Mouse (Mus musculus) heart, embryonic 15.5 days (tissue): ENCODE measurements around the gene Mafb. TPM values are rescaled to one million over a fixed set of nuclear protein-coding genes. Genes with fewer than 3 reads are reported as not detected.
A peak's percentile ranks its signal among the peaks of the same experiment; 100 is the strongest.

ENCODE experiments used
- ATAC-seq: fragments of 200-750 bp; cut with Nextera tagmentation; replicated peaks from 2 replicates; pipeline ENCODE4 v1.8.0; 2017; ENCODE audit warnings: low read depth, moderate TSS enrichment; ENCODE audit not compliant: insufficient number of reproducible peaks, insufficient read depth, low FRiP score
- H3K27ac ChIP-seq: fragments of 300-500 bp; sonication (generic); 2 replicates; pipeline ENCODE4 v1.5.1; 2015; ENCODE audit warnings: mild to moderate bottlenecking, inconsistent platforms
- H3K27me3 ChIP-seq: fragments of 300-500 bp; sonication (generic); 2 replicates; pipeline ENCODE4 v1.6.1; 2015; ENCODE audit warnings: inconsistent platforms
- H3K36me3 ChIP-seq: fragments of 300-500 bp; sonication (generic); 2 replicates; pipeline ENCODE4 v1.6.1; 2015; ENCODE audit warnings: mild to moderate bottlenecking, inconsistent platforms
- H3K4me1 ChIP-seq: fragments of 300-500 bp; sonication (generic); replicated peaks from 2 replicates; pipeline ENCODE4 v1.6.1; 2015; ENCODE audit warnings: inconsistent platforms
- H3K4me2 ChIP-seq: fragments of 300-500 bp; sonication (generic); 2 replicates; pipeline ENCODE4 v1.6.1; 2015; ENCODE audit warnings: inconsistent platforms, mild to moderate bottlenecking, moderate library complexity
- H3K4me3 ChIP-seq: fragments of 300-500 bp; sonication (generic); 2 replicates; pipeline ENCODE4 v1.5.1; 2015; ENCODE audit warnings: mild to moderate bottlenecking, inconsistent platforms
- H3K9ac ChIP-seq: fragments of 300-500 bp; sonication (generic); 2 replicates; pipeline ENCODE4 v1.6.1; 2015; ENCODE audit warnings: mild to moderate bottlenecking, inconsistent platforms
- H3K9me3 ChIP-seq: fragments of 300-500 bp; sonication (generic); replicated peaks from 2 replicates; pipeline ENCODE4 v1.6.1; 2016; ENCODE audit warnings: inconsistent platforms
- WGBS: fragments of 180-500 bp; shearing (Covaris S2); methylation state at CpG from one replicate; pipeline ENCODE4 v1.1.7; 2015; ENCODE audit warnings: mixed read lengths; 5-methylcytosine and 5-hydroxymethylcytosine counted together
- polyA plus RNA-seq: library from polyadenylated mRNA; unstranded; fragments of >200 nt; fragmentation: Nextera tagmentation; extraction: Ambion mirVana; gene quantifications from 2 replicates; pipeline ENCODE4 v1.2.1, GENCODE M21; 2015

The Mafb gene
- polyA plus RNA-seq, 1 experiment from 2014 or later = 6.7 TPM

DNA sequence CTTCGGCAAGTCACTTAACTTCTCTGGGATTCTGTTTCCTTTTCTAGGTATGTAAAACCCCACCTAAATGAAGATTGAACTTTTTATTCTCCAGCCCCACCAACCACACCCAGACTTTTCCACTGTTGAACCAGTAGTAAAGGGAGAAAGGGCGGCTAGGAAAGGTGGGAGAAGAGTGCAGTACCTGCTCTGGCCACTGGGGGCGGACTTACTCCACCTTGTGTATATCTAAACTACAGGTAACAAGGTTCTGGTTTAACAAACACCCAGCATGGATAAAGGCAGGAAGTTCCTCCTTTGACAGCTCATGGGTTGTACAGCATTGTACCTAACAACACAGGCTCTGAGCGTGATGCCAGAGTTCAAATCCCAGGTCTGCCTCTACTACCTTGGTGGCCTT lies 11.4 kb upstream of the Mafb start:
- Histone ChIP-seq H3K4me2 (no peak overlapping the region), H3K27ac (no peak overlapping the region), H3K4me3 (no peak overlapping the region), H3K27me3 (peaks cover 38% of the 10 kb centered on the region), H3K36me3 (no peaks in the 10 kb centered on the region), H3K9ac (no peak overlapping the region), H3K9me3 (no peaks in the 10 kb centered on the region), H3K4me1 (peaks cover 3% of the 10 kb centered on the region; the same call in 1 of the 2 replicates)
- WGBS = 43% methylated on average over 4 of the region's 4 CpGs
- ATAC-seq = no peak

DNA sequence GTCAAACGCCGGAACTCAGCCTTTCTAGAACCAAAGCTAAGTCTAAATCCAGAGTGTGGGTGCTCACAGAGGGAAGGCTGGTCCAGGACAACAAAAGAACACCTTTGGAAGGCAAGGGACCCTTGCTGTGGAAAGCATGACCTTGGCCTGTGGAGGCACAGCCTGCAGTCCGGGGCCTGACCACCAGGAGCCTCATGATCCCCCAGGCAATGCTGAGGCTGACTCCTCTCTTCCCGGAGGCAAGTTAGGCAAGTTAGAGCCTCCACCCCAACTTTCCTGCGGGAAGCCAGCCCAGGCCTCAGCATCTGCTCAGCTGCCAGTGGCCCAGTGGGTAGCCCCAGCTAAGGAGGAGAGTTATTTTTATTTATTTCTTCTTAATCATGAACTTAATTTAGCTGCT lies 9.4 kb upstream of the Mafb start:
- no peak overlapping the region for H3K4me2 ChIP-seq
- H3K4me1 ChIP-seq = peaks cover 3% of the 10 kb centered on the region; the same call in 1 of the 2 replicates
- H3K9me3 ChIP-seq = no peaks in the 10 kb centered on the region
- H3K4me3 ChIP-seq = no peak overlapping the region
- 41% methylated on average over 5 of the region's 5 CpGs for WGBS
- H3K27me3 ChIP-seq = peaks cover 58% of the 10 kb centered on the region
- H3K9ac ChIP-seq = no peak overlapping the region
- no peaks in the 10 kb centered on the region for H3K36me3 ChIP-seq
- H3K27ac ChIP-seq = no peak overlapping the region
- ATAC-seq = no peak

DNA sequence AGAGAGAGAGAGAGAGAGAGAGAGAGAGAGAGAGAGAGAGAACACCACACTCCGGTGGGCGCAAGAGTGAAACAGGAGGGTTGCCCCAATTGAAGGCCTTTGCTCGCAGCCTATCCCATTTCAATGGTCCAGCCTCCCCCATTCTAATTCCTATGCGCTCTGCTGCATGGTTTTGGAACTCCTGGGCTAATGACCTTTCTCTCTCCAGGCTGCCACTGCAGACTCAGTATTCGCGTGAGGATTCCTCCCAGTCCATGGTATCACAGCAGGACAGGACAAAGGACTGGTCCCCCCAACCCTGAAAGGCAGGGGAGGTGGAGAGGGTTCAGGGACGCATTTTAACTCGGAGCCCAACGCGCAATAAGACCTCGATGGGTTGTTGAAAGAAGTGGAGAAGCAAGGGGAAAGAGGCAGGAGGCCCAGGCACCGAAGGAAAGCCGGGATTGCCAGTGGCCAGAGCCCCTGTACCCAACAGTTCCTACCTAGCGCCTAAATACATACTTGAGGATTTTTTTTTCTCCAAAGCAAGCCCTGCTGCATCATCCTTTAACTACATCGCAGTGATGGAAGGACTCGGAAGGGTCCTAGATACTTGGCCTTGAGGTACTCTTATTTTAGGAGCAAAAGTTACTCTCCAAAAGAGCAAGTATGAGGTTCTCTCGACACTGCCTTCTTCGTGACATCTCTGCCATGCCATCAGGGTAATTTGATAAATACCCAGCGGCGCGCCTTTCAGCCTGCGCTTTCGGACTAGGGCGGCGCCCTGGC lies 3.0 kb upstream of the Mafb start:
- peaks cover 75% of the 10 kb centered on the region for H3K27me3 ChIP-seq
- H3K27ac ChIP-seq = no peak overlapping the region
- H3K36me3 ChIP-seq = no peaks in the 10 kb centered on the region
- 5% methylated on average over 25 of the region's 25 CpGs for WGBS
- peak overlapping the region; percentile 60 for H3K4me3 ChIP-seq
- peaks cover 46% of the 10 kb centered on the region for H3K4me1 ChIP-seq
- no peaks in the 10 kb centered on the region for H3K9me3 ChIP-seq
- no peak for ATAC-seq
- H3K9ac ChIP-seq = no peak overlapping the region
- peak overlapping the region; percentile 99 for H3K4me2 ChIP-seq

DNA sequence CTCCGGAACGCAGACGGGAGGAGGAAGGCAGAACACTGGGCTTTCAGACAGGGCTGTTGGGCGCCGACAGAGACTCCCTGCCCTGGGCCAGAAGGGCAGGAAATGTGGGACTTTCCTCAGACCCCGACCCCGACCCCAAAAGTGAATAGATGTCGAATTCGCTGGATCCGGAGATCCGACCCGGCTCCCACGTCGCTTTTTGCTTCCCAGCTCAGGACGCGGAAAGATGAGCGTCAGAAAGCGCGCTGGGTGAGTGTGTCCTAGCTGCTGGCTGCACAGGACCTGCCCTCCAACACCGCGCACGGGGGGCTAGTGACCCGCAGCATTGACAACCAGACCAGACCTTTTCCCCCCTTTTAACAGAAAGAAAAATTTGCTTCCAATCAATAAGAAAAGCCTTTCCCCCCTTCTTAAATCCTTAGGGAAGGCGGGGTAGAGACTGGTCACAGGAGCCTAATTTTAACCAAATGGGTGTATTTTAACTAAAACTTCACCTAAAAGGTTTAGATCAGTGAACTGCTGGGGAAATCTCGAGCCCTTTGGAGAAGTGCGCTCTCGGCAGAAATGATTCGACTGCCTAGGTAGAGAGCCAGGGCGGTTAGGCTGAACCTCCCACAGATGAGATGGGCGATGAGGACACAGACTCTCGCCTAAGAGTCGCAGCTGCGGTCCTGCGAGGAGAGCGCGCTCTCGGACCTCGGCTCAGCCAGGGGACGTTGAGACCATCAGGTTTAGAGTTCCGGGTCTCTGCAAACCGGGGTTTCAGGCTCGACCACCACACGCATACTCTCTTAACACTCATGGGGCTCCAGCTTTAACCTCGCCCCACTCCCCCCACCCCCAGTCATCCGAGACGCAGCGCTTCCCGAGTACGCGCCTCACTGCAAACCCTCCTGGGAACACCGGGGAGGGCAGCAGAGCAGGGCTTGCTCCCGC lies 1.8 kb upstream of the Mafb start:
- Histone ChIP-seq H3K4me1 (peaks cover 50% of the 10 kb centered on the region), H3K4me2 (peak overlapping the region; percentile 99), H3K9me3 (no peaks in the 10 kb centered on the region), H3K27ac (no peak overlapping the region), H3K4me3 (peak overlapping the region; percentile 60), H3K27me3 (peaks cover 73% of the 10 kb centered on the region), H3K36me3 (no peaks in the 10 kb centered on the region), H3K9ac (peak overlapping the region; percentile 15)
- WGBS = under 1% methylated on average over 52 of the region's 52 CpGs
- ATAC-seq = no peak

DNA sequence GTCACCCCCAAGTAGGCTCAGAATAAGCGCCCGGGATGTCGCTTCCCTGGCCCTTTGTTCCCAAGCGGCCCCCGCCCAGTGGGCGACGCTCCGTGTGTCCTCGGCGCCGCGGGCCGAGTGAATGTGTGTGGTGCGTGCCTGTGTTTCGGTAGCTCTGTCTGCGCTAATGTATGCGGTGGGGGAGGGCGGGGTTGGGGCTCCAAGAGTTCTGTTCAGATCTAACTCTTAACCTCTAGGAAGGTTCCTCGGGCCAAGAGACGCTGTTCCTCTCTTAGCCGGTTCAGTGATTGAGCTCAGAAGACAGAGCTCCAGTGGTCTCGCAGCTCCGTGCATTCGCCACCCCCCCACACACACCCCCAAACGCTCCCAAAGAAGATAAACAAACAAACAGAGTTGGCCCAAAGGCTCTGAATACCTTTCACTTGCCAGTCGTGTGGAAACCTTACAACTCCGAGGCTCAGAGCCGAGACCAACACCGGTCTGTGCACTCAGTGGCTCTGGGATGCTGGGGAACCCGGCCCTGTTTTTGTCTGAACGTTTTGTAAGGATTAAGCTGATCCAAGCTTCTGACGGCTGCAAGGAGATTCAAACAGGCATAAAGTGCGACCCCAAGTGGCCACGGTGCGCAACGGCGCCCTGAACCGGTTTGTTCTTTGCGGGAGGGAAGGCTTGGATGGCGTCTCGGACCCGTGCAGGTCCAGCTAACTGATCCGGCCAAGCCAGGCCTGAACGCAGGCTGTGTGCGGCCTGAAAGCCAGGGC lies 763 bp upstream of the Mafb start:
- Histone ChIP-seq H3K36me3 (no peaks in the 10 kb centered on the region), H3K4me1 (peaks cover 50% of the 10 kb centered on the region), H3K4me2 (peak overlapping the region; percentile 99), H3K27me3 (peaks cover 71% of the 10 kb centered on the region), H3K4me3 (peak overlapping the region; percentile 60), H3K9ac (peak overlapping the region; percentile 53), H3K27ac (peak overlapping the region; percentile 89), H3K9me3 (no peaks in the 10 kb centered on the region)
- WGBS = under 1% methylated on average over 45 of the region's 45 CpGs
- peak; percentile 42 for ATAC-seq

DNA sequence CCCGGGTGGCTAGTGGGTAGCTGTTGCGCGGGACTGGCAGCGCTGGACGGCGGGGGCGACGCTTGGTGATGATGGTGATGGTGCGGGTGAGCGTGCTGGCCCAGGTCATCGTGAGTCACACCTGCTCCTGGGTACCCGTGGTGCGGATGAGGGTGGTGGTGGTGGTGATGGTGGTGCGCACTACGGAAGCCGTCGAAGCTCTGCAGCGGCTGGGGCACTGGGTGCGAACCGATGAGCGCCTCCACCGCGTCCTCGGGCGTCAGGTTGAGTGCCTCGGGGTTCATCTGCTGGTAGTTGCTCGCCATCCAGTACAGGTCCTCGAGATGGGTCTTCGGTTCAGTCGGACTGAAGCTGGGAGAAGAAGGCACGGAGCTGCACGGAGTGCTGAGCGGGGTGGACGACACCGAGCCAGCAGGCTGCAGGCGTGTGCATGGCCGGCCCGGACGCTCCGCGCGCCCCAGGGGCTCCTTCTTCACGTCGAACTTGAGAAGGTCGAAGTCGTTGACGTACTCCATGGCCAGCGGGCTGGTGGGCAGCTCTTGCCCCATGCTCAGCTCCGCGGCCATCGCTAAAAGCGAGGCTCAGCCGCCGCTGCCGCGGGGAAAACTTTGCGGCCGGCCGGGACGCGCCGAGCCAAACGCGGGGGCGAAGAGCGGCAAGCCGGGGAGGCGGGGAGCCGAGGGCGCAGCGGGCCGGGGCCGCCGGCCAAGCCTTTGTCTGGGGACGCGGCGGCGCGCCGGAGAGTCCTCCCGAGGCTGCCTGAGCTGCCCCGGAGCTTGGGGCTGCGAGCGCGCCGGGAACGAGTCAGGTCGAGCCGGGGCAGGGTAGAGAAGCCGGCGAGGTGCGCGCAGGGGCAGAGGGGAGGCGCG lies 520 bp downstream of the Mafb start:
- peak; percentile 37; the same call in 1 of the 2 replicates for ATAC-seq
- H3K4me1 ChIP-seq = peaks cover 50% of the 10 kb centered on the region

DNA sequence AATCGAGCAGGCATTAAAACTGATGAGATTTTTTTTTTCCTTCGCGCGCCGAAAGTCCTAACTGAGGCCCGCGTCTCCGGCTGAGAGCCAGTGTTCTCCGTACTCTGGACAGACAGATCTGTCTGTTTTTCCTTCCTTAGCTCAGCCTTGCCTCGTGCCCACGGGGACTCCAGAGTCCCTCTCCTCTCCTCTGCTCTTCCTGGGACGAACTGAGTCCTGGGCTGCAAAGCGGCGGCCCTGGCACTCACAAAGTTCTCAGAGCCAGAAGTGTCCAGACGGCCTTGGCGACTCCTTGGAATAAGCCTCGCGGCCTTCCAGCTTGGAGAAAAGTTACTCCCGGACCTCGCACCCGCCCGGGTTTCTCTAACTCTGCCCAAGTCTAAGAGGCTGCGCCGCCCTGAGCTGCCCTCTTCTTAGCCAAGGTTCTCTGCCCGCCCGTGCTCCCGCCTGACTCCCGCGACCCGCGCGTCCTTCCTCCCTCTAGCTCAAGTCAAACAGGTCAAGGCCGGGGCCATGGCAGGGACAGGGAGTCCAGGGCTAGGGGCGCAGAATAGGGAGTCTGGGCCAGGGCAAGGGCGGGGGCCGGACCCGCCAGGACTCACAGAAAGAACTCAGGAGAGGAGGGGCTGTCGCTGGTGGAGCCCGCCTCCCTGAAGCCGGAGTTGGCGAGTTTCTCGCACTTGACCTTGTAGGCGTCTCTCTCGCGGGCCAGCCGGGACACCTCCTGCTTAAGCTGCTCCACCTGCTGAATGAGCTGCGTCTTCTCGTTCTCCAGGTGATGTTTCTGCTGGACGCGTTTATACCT lies 1.6 kb downstream of the Mafb start:
- no peak for ATAC-seq
- Histone ChIP-seq H3K27ac (no peak overlapping the region), H3K4me2 (peak overlapping the region; percentile 99)

More for the DNA sequence above, 520 bp downstream of the Mafb start:
- WGBS = under 1% methylated on average over 95 of the region's 95 CpGs
- Histone ChIP-seq H3K27me3 (peaks cover 71% of the 10 kb centered on the region), H3K9me3 (no peaks in the 10 kb centered on the region), H3K4me3 (peak overlapping the region; percentile 60), H3K27ac (peak overlapping the region; percentile 89), H3K4me2 (peak overlapping the region; percentile 99), H3K9ac (peak overlapping the region; percentile 65), H3K36me3 (no peaks in the 10 kb centered on the region)

DNA sequence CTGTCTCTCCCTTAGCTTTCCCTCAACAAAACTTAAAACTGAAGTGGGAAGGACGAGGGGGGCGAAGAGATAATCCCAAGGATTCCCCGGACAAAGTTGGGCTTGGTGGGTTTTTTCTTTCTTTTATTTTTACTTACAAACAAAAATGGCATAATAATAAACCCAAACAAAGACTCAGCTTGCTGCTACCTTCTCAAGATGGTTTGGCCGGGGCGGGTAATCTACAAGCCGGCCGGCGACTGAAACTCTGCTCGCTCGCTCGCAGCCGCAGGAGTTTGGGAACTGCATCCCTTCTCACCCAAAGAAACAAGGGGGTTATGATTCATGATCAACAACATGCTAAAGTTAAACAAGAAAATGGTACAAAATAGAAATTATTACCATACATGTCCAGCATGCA lies 2.2 kb downstream of the Mafb start:
- no peak overlapping the region for H3K9ac ChIP-seq
- H3K4me2 ChIP-seq = peak overlapping the region; percentile 99
- ATAC-seq = no peak
- H3K9me3 ChIP-seq = no peaks in the 10 kb centered on the region
- no peaks in the 10 kb centered on the region for H3K36me3 ChIP-seq
- peaks cover 71% of the 10 kb centered on the region for H3K27me3 ChIP-seq
- WGBS = 7% methylated on average over 12 of the region's 12 CpGs
- peaks cover 45% of the 10 kb centered on the region for H3K4me1 ChIP-seq
- peak overlapping the region; percentile 60 for H3K4me3 ChIP-seq
- no peak overlapping the region for H3K27ac ChIP-seq

More for the DNA sequence above, 1.6 kb downstream of the Mafb start:
- no peaks in the 10 kb centered on the region for H3K9me3 ChIP-seq
- H3K9ac ChIP-seq = peak overlapping the region; percentile 65
- no peaks in the 10 kb centered on the region for H3K36me3 ChIP-seq
- H3K27me3 ChIP-seq = peaks cover 71% of the 10 kb centered on the region
- WGBS = 2% methylated on average over 50 of the region's 50 CpGs
- H3K4me3 ChIP-seq = peak overlapping the region; percentile 60
- H3K4me1 ChIP-seq = peaks cover 50% of the 10 kb centered on the region

DNA sequence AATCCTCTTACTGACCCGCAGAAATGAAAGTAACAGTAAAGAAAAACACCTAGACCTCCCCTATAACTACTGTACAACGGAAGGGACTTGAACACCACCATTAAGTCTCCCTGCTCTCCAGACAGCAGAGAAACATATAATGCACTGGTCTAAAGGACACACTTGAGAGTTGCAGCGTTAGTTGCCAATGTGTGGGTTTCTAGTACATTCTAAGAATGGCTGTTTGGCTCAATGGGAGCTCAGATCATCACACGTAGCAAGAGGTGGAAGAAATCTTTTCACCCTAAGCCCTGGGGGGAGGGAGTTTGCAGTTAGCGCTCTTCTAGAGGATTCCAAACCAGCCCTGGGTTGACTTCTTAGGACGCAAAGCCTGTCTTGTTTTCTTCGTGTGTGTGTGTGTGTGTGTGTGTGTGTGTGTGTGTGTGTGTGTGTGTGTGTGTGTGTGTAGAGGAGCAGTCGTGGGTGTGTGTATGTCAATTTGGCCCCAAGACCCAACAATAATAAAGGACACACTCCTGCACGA lies 2.7 kb downstream of the Mafb start:
- Histone ChIP-seq H3K9me3 (no peaks in the 10 kb centered on the region), H3K27me3 (peaks cover 71% of the 10 kb centered on the region), H3K4me3 (peak overlapping the region; percentile 60), H3K27ac (no peak overlapping the region), H3K36me3 (no peaks in the 10 kb centered on the region), H3K4me1 (peaks cover 41% of the 10 kb centered on the region), H3K9ac (no peak overlapping the region; the same call in 1 of the 2 replicates), H3K4me2 (peak overlapping the region; percentile 99)
- 13% methylated on average over 9 of the region's 9 CpGs for WGBS
- ATAC-seq = no peak
